Mouse (Mus musculus): ENCODE data around the gene Sox5.
A peak's percentile ranks its signal among the peaks of the same experiment; 100 is the strongest.

DNA sequence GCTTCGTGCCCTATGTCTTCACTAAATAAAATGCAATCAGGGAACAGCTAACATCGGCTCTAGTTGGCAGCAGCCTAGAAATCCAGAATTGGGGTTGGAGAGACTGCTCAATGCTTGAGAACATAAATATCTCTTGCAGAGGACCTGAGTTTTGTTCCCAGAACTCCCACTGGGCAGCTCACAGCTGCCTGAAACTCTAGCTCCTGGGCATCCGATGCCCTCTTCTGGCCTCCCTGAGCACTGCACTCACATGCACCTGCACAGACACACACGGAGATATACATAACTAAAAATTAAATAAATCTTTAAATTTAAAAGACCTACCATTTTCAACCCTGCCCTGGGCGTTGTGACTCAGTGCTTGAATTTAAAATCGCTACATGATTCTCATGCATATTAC lies 115.2 kb downstream of the Sox5 start:
- TF ChIP-seq EP300 (IDR thresholded peaks at IDR 0.05; ENCODE audit: insufficient read depth, low read depth, low read length) = no peak
- TF ChIP-seq CTCF (IDR thresholded peaks at IDR 0.05) = 0 out of 2 replicates have a peak, but pooled peaks have one; percentile 11

Measured in heart, adult 2 months (tissue).